Mouse (Mus musculus) adrenal gland, postnatal 36 days (tissue): ENCODE results near the gene Cpz. TPM values are rescaled to one million over a fixed set of nuclear protein-coding genes. Genes with fewer than 3 reads are reported as not detected.

ENCODE experiments used
- total RNA-seq, 2 experiments: library from RNA; stranded (reverse); gene quantifications; 2 replicates each; pipeline ENCODE4 v1.2.3; 2021

Cpz gene
- total RNA-seq, 2 experiments from 2014 or later: 0.46 to 1.6 TPM

Other genes starting within 250 kb of the Cpz start
- under 1 TPM; 0.30 to 0.53 TPM for gene Adra2c, start 247.4 kb downstream of the Cpz start, total RNA-seq
- gene Hmx1, start 136.6 kb downstream of the Cpz start, total RNA-seq: under 1 TPM in 1 of 2 experiments, not detected in 1; 0.23 TPM
- gene Trmt44, start 49.4 kb upstream of the Cpz start, total RNA-seq: 1 to 10 TPM; 5.4 to 7.9 TPM
- 10 to 100 TPM; 51.5 to 53.5 TPM for gene Acox3, start 57.3 kb upstream of the Cpz start, total RNA-seq
- 10 to 100 TPM; 35.0 to 71.4 TPM for gene Htra3, start 154.1 kb upstream of the Cpz start, total RNA-seq
- 10 to 100 TPM; 16.8 to 24.0 TPM for gene Sh3tc1, start 214.3 kb upstream of the Cpz start, total RNA-seq
- gene Ablim2, start 232.2 kb upstream of the Cpz start, total RNA-seq: 1 to 10 TPM; 6.2 to 8.5 TPM